Mouse (Mus musculus) gastrocnemius, postnatal 14 days (tissue): ENCODE measurements around the gene Nmur1. TPM values are rescaled to one million over a fixed set of nuclear protein-coding genes. Genes with fewer than 3 reads are reported as not detected.
A peak's percentile ranks its signal among the peaks of the same experiment; 100 is the strongest.
"Not testable (repeated sequence)": the region's sequence is repeated elsewhere in the genome, so short reads cannot be mapped to it uniquely, and the experiment has no call there.

Experiments
- DNase-seq: peaks from one replicate; pipeline ENCODE4 v3.0.0; 2021; ENCODE audit warnings: mixed read lengths
- intact Hi-C: fragments of 180-260 bp; cut with DNase I; formaldehyde crosslinking; loops from one replicate; pipeline ENCODE4 v1.15.1; 2025; ENCODE audit warnings: low total_unique reads
- microRNA-seq, 2 experiments: library from miRNA; unstranded; fragments of <30 nt; microRNA quantifications; one replicate each; pipeline ENCODE4 v1.2.0; 2021
- total RNA-seq, 2 experiments: library from RNA; stranded (reverse); gene quantifications; 2 replicates each; pipeline ENCODE4 v1.2.3; 2021

Nmur1 gene
- total RNA-seq, 2 experiments from 2014 or later = not detected

DNA sequence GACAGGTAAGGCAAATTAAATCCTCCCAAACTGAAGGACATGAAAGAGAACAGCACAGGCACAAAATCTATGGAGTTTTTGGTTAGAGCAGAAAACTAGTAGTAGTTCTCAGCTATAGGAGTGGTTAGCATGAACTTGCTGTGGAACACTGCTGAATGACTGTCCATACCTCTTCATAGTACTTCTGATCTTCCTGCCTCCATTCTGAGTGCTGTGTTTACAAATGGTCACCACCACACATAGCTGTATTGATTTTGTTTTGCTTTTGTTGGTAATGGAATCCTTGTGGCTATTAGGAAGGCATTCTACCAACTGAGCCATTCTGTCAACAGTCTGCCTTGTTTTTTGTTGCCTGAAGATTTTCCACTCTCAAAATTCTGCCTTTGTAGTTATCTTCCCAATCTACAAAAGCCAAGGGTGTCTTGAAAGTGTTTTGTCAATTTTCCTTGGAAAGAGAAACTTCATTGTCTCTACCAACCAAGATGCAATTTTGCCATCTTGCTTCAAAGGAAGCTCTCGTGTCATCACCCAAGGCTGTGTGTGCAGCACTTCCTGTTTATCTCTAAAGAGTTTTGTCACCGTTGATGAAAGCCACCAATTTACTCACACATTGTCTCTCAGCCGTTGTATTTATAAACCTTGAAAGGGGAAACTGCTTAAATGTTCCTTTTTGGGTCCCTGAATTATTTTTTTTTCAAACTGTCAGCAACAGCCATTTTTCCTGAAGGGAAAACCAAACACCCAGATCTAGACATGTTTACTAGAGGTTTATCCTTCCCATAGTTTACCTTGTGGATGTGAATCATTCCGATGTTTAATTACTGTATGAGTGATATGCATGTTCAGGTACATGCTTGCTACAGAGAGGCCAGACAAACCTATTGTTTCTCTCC lies 81.8 kb downstream of the Nmur1 start:
- intact Hi-C loops = no loop called here

GRCm38 (mm10) chr1:86343087-86343645 lies 82.9 kb downstream of the Nmur1 start:
- intact Hi-C loops = no loop called here
- no peak for DNase-seq

More for the DNA sequence above, 81.8 kb downstream of the Nmur1 start:
- no peak for DNase-seq

- no peak for DNase-seq
- intact Hi-C loops = no loop called here
Measured at GRCm38 (mm10) chr1:86342371-86342770, 83.7 kb downstream of the Nmur1 start.

- DNase-seq, intact Hi-C loops: not testable (repeated sequence)
Measured at GRCm38 (mm10) chr1:86341096-86341495, 84.9 kb downstream of the Nmur1 start.

- DNase-seq = peak; percentile 68
- intact Hi-C loops = loop anchor here (5.0 kb wide), 1 partner anchor 162 kb away; no protein-coding TSS in a partner anchor
Measured at GRCm38 (mm10) chr1:86339156-86339812, 86.7 kb downstream of the Nmur1 start.

DNA sequence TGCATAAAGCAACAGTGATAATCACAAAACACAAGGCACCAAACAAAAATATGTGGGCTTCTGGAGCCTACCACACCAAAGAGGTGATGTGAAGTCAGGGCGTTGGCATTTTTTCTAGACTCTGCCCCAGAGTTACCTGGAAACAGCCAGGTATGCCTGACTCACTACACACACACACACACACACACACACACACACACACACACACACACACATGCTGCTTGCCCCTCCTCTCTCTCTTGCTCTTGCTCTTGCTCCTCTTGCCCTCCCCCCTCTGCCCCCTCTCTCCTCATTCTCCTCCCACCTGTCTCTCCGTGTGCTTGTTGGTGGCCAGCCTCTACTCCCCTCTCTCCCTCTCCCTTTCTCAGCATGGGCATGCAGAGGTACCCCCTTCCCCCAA lies 89.7 kb downstream of the Nmur1 start:
- intact Hi-C loops = loop anchor here (5.0 kb wide), 1 partner anchor 159 kb away; no protein-coding TSS in a partner anchor
- DNase-seq = no peak

Small RNAs within 50 kb of the gene (microRNA-seq; reads per million reads assigned to microRNA genes)
- 18.8 to 25.6 reads per million in 2 experiments for gene mmu-mir-3535

Other genes with a start within 250 kb of the Nmur1 start
- gene B3gnt7, start 123.4 kb downstream of the Nmur1 start, total RNA-seq = under 1 TPM in 1 of 2 experiments, not detected in 1; 0.12 TPM
- 100 to 1,000 TPM; 107 to 120 TPM for gene Ncl, start 66.8 kb downstream of the Nmur1 start, total RNA-seq
- gene Tex44, start 101 bp upstream of the Nmur1 start, total RNA-seq = not detected
- 100 to 1,000 TPM; 184 to 248 TPM for gene Ptma, start 100.5 kb upstream of the Nmur1 start, total RNA-seq
- gene Pde6d, start 156.4 kb upstream of the Nmur1 start, total RNA-seq = 10 to 100 TPM; 25.0 to 30.2 TPM
- gene Cops7b, start 156.7 kb upstream of the Nmur1 start, total RNA-seq = 1 to 10 TPM; 8.2 to 9.6 TPM
- 1 to 10 TPM in 1 of 2 experiments, under 1 TPM in 1; 0.51 to 2.3 TPM for gene Nppc, start 244.3 kb upstream of the Nmur1 start, total RNA-seq